Mouse (Mus musculus) T-helper 17 cell (primary cell): Measurements from ENCODE around the gene Vmn1r223.
"Not testable (repeated sequence)": the region's sequence is repeated elsewhere in the genome, so short reads cannot be mapped to it uniquely, and the experiment has no call there.

Source experiments
- in situ Hi-C, 2 experiments: fragments of 300-600 bp; cut with MboI, MseI; formaldehyde crosslinking; loops; 1 replicate in 1 of 2; 2 replicates in 1 of 2; pipeline ENCODE4 v1.15.1; 2025; ENCODE audit warnings: high pct_unique_total_duplicates in 2 of 2

Gene Vmn1r223

GRCm38 (mm10) chr13:23246834-23247233, at the start of gene Vmn1r223:
Vmn1r223 (plus strand) TSS chr13:23247134.
- in situ Hi-C loops = not testable (repeated sequence)

- in situ Hi-C loops = not testable (repeated sequence)
Measured at GRCm38 (mm10) chr13:23203885-23204284, 43.0 kb upstream of the Vmn1r223 start.

GRCm38 (mm10) chr13:23213827-23214226, 33.1 kb upstream of the Vmn1r223 start, which contains the start of gene Vmn1r221:
Vmn1r221 (plus strand) TSS chr13:23214127.
- in situ Hi-C loops = loop anchor here (5.0 kb wide), 1 partner anchor 1107 kb away; the partner anchor contains the start of gene Vmn1r189 (in 2 of the 2)

GRCm38 (mm10) chr13:23235847-23236246, 11.1 kb upstream of the Vmn1r223 start, which contains the start of gene Vmn1r222:
Vmn1r222 (minus strand) TSS chr13:23235947.
- in situ Hi-C loops = not testable (repeated sequence)

- in situ Hi-C loops = loop anchor here (5.0 kb wide), 1 partner anchor 1121 kb away; no protein-coding TSS in a partner anchor
Measured at GRCm38 (mm10) chr13:23258546-23259048, 11.7 kb downstream of the Vmn1r223 start.

GRCm38 (mm10) chr13:23268606-23269005, 21.7 kb downstream of the Vmn1r223 start:
- in situ Hi-C loops = not testable (repeated sequence)

- in situ Hi-C loops = not testable (repeated sequence)
Measured at GRCm38 (mm10) chr13:23269127-23269526, 22.2 kb downstream of the Vmn1r223 start.

- in situ Hi-C loops = no loop called here
Measured at GRCm38 (mm10) chr13:23269681-23270080, 22.7 kb downstream of the Vmn1r223 start.

- in situ Hi-C loops = no loop called here
Measured at GRCm38 (mm10) chr13:23270321-23271101, 23.6 kb downstream of the Vmn1r223 start.

- in situ Hi-C loops = loop anchor here in 1 of 2 experiments (25.0 kb wide), 1 partner anchor 1417 kb away; no protein-coding TSS in a partner anchor
Measured at GRCm38 (mm10) chr13:23279576-23279975, 32.6 kb downstream of the Vmn1r223 start.

GRCm38 (mm10) chr13:23279992-23280391, 33.1 kb downstream of the Vmn1r223 start:
- in situ Hi-C loops = loop anchor here in 1 of 2 experiments (25.0 kb wide), 1 partner anchor 1418 kb away; no protein-coding TSS in a partner anchor

- in situ Hi-C loops = loop anchor here in 1 of 2 experiments (25.0 kb wide), 1 partner anchor 1423 kb away; no protein-coding TSS in a partner anchor
Measured at GRCm38 (mm10) chr13:23285191-23285920, 38.4 kb downstream of the Vmn1r223 start.

GRCm38 (mm10) chr13:23285921-23286720, 39.2 kb downstream of the Vmn1r223 start:
- in situ Hi-C loops = loop anchor here in 1 of 2 experiments (25.0 kb wide), 1 partner anchor 1424 kb away; no protein-coding TSS in a partner anchor

- in situ Hi-C loops = loop anchor here in 1 of 2 experiments (25.0 kb wide), 1 partner anchor 1425 kb away; no protein-coding TSS in a partner anchor
Measured at GRCm38 (mm10) chr13:23286721-23287362, 39.9 kb downstream of the Vmn1r223 start.

- in situ Hi-C loops = loop anchor here (5.0 to 25.0 kb wide), 2 partner anchors 1245 to 1435 kb away; no protein-coding TSS in a partner anchor
Measured at GRCm38 (mm10) chr13:23297737-23298136, 50.8 kb downstream of the Vmn1r223 start.

GRCm38 (mm10) chr13:23298445-23299232, 51.7 kb downstream of the Vmn1r223 start:
- in situ Hi-C loops = loop anchor here (5.0 to 25.0 kb wide), 2 partner anchors 1246 to 1436 kb away; no protein-coding TSS in a partner anchor

- in situ Hi-C loops = loop anchor here (5.0 to 25.0 kb wide), 2 partner anchors 1247 to 1437 kb away; no protein-coding TSS in a partner anchor
Measured at GRCm38 (mm10) chr13:23299276-23299998, 52.5 kb downstream of the Vmn1r223 start.

GRCm38 (mm10) chr13:23299999-23300341, 53.0 kb downstream of the Vmn1r223 start:
- in situ Hi-C loops = loop anchor here (5.0 to 25.0 kb wide), 4 partner anchors 195 to 1438 kb away; no protein-coding TSS in a partner anchor
